Mouse (Mus musculus) embryonic facial prominence, embryonic 13.5 days (tissue): ENCODE results near the gene Rbm39. TPM values are rescaled to one million over a fixed set of nuclear protein-coding genes. Genes with fewer than 3 reads are reported as not detected.
"Not testable (repeated sequence)": the region's sequence is repeated elsewhere in the genome, so short reads cannot be mapped to it uniquely, and the experiment has no call there.

Experiments used
- ATAC-seq: fragments of 200-750 bp; cut with Nextera tagmentation; 2 replicates; pipeline ENCODE4 v1.8.0; 2017; ENCODE audit warnings: low read depth; ENCODE audit not compliant: insufficient number of reproducible peaks, insufficient read depth, low FRiP score, low TSS enrichment
- H3K27ac ChIP-seq: fragments of 300-500 bp; sonication (generic); 2 replicates; pipeline ENCODE4 v1.5.1; 2015; ENCODE audit warnings: moderate library complexity, mild to moderate bottlenecking, inconsistent platforms
- H3K27me3 ChIP-seq: fragments of 300-500 bp; sonication (generic); 2 replicates; pipeline ENCODE4 v1.6.1; 2015; ENCODE audit warnings: mild to moderate bottlenecking, inconsistent platforms
- H3K36me3 ChIP-seq: fragments of 300-500 bp; sonication (generic); 2 replicates; pipeline ENCODE4 v1.6.1; 2015; ENCODE audit warnings: mild to moderate bottlenecking, inconsistent platforms
- H3K4me1 ChIP-seq: fragments of 300-500 bp; sonication (generic); 2 replicates; pipeline ENCODE4 v1.6.1; 2015; ENCODE audit warnings: inconsistent platforms
- H3K4me2 ChIP-seq: fragments of 300-500 bp; sonication (generic); 2 replicates; pipeline ENCODE4 v1.6.1; 2015; ENCODE audit warnings: moderate library complexity, mild to moderate bottlenecking, inconsistent platforms
- H3K4me3 ChIP-seq: fragments of 300-500 bp; sonication (generic); 2 replicates; pipeline ENCODE4 v1.5.1; 2015; ENCODE audit warnings: mild to moderate bottlenecking, inconsistent platforms
- H3K9ac ChIP-seq: fragments of 300-500 bp; sonication (generic); 2 replicates; pipeline ENCODE4 v1.6.1; 2015; ENCODE audit warnings: mild to moderate bottlenecking, inconsistent platforms
- H3K9me3 ChIP-seq: fragments of 300-500 bp; sonication (generic); 2 replicates; pipeline ENCODE4 v1.6.1; 2016; ENCODE audit warnings: inconsistent platforms
- WGBS: fragments of 180-500 bp; shearing (Covaris S2); methylation state at CpG from one replicate; pipeline ENCODE4 v1.1.7; 2015; ENCODE audit warnings: mixed read lengths; 5-methylcytosine and 5-hydroxymethylcytosine counted together
- polyA plus RNA-seq: library from polyadenylated mRNA; unstranded; fragments of >200 nt; fragmentation: Nextera tagmentation; extraction: Ambion mirVana; gene quantifications from 2 replicates; pipeline ENCODE4 v1.2.1, GENCODE M21; 2015

Gene Rbm39
- polyA plus RNA-seq, 1 experiment from 2014 or later, result 862 TPM

DNA sequence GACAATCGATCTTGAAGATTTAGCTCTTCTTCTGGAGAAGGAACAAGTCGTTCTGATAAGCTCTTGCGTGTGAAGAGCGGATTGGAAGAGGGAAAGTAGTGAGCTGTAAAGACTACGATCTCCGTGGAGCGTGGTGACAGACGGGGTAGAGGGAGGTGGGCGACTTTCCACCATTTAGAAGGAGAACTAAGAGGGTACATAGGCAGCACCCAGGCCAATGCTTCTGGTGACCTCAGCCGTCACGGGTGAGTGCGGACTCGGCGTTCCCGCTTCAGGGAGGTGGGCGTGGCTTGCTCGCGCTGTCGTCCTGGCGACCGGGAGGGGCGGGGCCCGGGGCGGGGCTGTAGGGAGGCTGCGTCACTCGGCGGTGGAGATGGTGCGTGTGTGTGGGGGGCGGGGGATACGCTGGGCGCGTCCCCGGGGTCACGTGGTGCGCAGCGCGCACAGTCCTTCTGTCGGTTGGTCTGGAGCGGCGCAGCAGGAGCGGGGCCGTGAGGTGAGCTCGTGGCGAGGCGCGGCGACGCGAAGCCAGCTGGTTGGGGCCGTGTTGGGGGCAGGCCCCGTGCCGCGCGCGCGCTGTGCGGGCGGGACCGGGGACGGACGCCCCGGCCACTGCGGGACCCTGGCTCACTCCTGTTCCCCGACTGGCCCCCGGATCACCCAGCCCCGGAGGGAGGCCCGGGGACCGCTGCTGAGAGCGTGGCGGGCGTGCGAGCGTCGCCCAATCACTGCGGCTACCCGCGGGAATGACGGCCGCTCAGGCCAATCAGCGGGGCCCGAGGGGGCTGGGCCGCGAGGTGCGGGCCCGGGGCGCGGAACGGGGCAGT is 16.5 kb upstream of the Rbm39 start, which contains the start of gene Phf20:
Phf20 (plus strand) TSS at position 165 of the 827 bp plus-strand sequence.
- no peaks in the 10 kb centered on the region for H3K9me3 ChIP-seq
- peak within 1 kb of the TSS; percentile 89 for H3K9ac ChIP-seq
- H3K27ac ChIP-seq, result peak within 1 kb of the TSS; percentile 94
- peaks cover 33% of the 10 kb centered on the region for H3K4me1 ChIP-seq
- WGBS, result under 1% methylated on average over 86 of the region's 88 CpGs
- peaks cover 12% of the 10 kb centered on the region for H3K36me3 ChIP-seq
- ATAC-seq, result peak; percentile 97
- H3K4me3 ChIP-seq, result peak within 1 kb of the TSS; percentile 72
- H3K27me3 ChIP-seq, result no peaks in the 10 kb centered on the region
- H3K4me2 ChIP-seq, result peak within 1 kb of the TSS; percentile 58

DNA sequence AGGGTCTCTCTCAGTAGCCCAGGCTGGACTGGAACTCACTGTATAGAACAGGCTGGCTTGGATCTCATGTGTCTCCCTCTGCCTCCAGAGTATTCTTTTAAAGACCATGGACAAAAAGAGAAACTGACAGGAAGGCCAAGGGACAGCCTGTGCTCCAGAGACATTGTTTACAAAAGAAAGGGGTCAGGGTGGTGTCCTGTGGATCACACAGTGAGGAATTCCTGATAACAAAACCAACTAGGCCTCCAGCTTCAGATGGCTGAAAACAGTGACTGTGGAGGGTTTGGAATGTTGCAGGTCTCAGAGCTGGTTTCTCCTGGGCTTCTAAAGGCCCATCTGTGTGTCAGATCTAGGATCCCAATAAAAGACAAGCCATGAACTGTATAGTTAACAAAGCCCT is 14.5 kb upstream of the Rbm39 start:
- no peak for ATAC-seq
- Histone ChIP-seq H3K4me3 (no peak overlapping the region), H3K4me1 (peaks cover 21% of the 10 kb centered on the region), H3K9me3 (no peaks in the 10 kb centered on the region), H3K36me3 (no peaks in the 10 kb centered on the region), H3K27me3 (no peaks in the 10 kb centered on the region), H3K4me2 (no peak overlapping the region), H3K27ac (no peak overlapping the region), H3K9ac (no peak overlapping the region)

DNA sequence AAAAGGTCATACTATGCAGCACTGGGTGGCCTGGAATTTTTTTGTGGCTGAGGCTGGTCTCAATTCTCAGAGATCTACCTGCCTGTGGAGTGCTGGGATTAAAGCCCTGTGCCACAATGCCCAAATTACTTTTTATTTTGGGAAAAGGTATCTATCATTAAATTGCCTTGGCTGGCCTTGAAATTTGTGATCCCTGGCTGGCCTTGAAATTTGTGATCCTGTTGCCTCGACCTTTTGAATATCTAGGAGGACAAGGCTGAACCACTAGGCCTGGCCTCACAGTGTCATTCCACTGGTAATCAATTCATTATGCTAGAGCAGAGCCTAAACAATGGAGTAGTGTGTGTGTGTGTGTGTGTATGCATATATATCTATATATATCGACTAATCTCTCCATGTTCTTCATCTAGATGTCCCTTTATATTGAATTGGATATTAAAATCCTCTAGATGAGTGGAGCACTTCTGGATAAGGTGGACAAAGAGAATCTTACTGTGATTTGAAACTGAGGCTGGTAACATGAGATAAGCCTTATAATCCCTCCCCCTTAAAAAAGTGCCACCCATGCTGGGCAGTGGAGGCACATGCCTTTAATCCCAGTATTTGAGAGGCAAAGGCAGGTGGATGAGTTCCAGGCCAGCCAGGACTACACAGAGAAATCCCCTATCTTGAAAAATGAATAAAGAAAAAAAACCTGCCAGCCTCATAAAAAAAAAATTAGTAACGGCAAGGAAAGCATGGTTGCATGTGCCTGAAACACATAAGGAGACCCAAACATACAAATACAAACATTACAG is 13.2 kb upstream of the Rbm39 start:
- no peaks in the 10 kb centered on the region for H3K36me3 ChIP-seq
- ATAC-seq, result no peak
- H3K27ac ChIP-seq, result no peak overlapping the region
- no peak overlapping the region for H3K4me3 ChIP-seq
- no peaks in the 10 kb centered on the region for H3K27me3 ChIP-seq
- 52% methylated on average over 3 of the region's 3 CpGs for WGBS
- H3K4me1 ChIP-seq, result peaks cover 8% of the 10 kb centered on the region; the same call in 1 of the 2 replicates
- H3K9me3 ChIP-seq, result no peaks in the 10 kb centered on the region
- H3K4me2 ChIP-seq, result no peak overlapping the region
- no peak overlapping the region for H3K9ac ChIP-seq

DNA sequence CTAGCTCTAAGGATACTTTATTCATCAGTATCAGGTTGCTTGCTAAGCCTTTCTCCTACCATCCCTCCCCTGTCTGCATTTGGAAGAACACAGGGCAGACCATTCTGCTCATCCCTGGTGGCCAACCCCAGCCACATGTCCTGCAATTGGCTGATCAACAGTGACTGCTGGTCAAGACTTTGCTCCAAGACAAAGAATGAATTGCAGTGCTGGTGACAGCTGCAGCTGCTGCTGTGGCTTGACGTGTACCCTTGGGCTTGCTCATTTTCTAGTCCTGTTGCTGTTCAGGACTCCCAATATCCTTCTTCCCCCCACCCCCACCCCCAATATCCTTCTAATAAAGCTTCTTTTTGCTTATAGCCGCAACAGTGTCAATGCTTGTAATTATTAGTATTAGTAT is 12.0 kb upstream of the Rbm39 start:
- 64% methylated on average over 2 of the region's 2 CpGs for WGBS
- Histone ChIP-seq H3K27ac (no peak overlapping the region), H3K4me2 (no peak overlapping the region), H3K36me3 (no peaks in the 10 kb centered on the region), H3K9ac (no peak overlapping the region), H3K4me1 (no peaks in the 10 kb centered on the region), H3K27me3 (no peaks in the 10 kb centered on the region), H3K4me3 (no peak overlapping the region), H3K9me3 (no peaks in the 10 kb centered on the region)
- ATAC-seq, result no peak

DNA sequence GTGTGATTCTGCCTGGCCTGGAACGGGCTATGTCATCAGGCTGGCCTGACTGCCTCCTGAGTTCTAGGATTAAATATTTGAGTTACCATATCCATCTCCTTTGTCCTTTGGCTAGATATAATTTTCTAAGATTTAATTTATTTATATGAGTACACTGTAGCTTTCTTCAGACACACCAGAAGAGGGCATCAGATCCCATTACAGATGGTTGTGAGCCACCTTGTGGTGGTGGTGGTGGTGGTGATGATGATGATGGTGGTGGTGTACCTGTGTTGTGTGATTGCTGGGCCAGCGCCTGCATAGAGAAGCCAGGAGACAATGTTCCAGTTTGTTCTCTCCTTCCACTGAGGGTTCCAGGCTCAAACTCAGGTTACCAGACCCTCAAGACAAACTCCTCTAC is 11.5 kb upstream of the Rbm39 start:
- ATAC-seq, result no peak
- WGBS, result 94% methylated on average over 2 of the region's 2 CpGs
- no peaks in the 10 kb centered on the region for H3K36me3 ChIP-seq

DNA sequence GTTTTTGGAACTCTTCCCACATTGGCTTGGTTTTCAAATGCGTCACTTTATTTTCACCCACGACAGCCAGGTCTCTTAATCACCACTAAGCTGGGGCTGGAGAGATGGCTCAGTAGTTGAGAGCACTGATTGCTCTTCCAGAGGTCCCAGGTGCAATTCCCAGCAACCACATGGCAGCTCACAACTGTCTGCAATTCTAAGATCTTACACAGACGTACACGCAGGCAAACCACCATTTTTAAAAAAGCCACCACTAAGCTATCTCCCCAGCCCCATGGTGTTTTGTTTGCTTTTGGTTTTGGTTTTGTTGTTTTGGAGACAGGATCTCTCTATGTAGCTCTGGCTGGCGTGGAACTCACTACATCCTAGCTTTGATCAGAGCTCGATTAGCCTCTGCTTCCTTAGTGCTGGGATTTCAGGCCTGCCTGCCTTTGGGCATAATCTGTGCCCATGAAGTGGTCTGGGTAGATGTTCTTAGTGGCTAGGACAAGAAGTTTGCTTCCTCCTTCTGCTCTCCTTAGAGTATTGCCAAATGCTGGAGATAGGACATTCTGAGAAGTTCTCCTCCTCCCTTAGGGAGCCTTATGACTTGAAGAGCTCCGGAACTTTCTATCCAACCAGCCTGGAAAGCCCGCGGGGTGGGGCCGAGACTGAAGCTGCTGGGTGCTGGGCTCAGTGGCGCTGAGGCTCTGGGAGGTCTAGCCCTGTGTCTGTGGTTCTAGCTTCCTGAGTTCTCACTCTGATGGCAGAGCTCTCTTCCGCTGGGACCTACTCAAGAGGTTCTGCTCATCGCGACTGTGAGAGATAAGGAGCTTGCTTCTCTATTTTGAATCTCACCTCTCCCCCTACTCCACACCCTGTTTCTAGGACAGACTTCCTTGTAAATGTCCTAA is 10.2 kb upstream of the Rbm39 start:
- no peaks in the 10 kb centered on the region for H3K9me3 ChIP-seq
- no peak overlapping the region for H3K9ac ChIP-seq
- H3K36me3 ChIP-seq, result no peaks in the 10 kb centered on the region
- no peak overlapping the region for H3K4me3 ChIP-seq
- WGBS, result 80% methylated on average over 14 of the region's 14 CpGs
- H3K27me3 ChIP-seq, result no peaks in the 10 kb centered on the region
- no peak overlapping the region for H3K27ac ChIP-seq
- no peaks in the 10 kb centered on the region for H3K4me1 ChIP-seq
- no peak for ATAC-seq
- no peak overlapping the region for H3K4me2 ChIP-seq

More for the DNA sequence above, 11.5 kb upstream of the Rbm39 start:
- no peaks in the 10 kb centered on the region for H3K27me3 ChIP-seq
- no peak overlapping the region for H3K27ac ChIP-seq
- no peak overlapping the region for H3K4me2 ChIP-seq
- H3K9me3 ChIP-seq, result no peaks in the 10 kb centered on the region
- no peak overlapping the region for H3K4me3 ChIP-seq
- no peak overlapping the region for H3K9ac ChIP-seq
- H3K4me1 ChIP-seq, result no peaks in the 10 kb centered on the region

DNA sequence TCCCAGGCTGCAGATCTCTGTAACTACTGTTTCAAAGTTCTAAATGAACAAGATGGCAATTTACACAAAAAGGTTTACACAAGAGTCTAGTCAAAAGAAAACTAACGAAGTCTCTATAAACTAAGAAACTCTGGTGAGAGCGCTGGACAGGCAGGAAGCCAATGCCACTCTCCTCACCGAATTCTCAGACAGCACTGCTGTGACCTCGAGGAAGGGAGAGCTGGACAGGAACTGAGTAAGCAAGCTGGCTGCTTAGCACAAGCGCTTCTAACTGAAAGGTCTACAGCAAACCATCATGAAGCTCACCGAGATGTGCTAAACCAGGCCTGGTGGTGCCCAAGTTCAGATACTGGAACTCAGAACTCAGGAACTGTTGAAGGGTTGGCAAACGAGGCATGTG is 9.2 kb upstream of the Rbm39 start:
- not testable (repeated sequence) for H3K27ac ChIP-seq, H3K9ac ChIP-seq, H3K4me3 ChIP-seq, H3K4me2 ChIP-seq, H3K36me3 ChIP-seq, H3K27me3 ChIP-seq, H3K4me1 ChIP-seq, H3K9me3 ChIP-seq, ATAC-seq
- whole genome bisulfite sequencing, result 83% methylated on average over 7 of the region's 7 CpGs

DNA sequence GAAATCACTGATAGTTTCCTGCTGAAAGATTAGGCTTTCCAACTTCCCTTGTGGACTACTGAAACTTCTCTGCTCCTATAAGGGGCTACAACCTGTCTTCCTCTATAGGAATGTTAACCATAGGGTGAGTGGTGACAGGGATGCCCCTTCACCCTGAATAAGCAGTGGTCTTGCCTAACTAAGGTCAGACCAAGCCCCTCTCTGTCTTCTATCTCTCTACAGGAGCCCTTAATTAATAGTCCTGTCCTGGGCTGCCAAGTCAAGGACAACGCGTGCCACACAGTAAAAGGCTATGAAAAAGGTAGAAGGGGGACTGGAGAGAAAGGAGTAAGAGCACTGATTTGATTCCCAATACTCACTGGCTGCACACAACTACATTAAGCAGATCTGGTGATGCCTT is 1.6 kb upstream of the Rbm39 start:
- WGBS, result 71% methylated on average over 2 of the region's 2 CpGs

DNA sequence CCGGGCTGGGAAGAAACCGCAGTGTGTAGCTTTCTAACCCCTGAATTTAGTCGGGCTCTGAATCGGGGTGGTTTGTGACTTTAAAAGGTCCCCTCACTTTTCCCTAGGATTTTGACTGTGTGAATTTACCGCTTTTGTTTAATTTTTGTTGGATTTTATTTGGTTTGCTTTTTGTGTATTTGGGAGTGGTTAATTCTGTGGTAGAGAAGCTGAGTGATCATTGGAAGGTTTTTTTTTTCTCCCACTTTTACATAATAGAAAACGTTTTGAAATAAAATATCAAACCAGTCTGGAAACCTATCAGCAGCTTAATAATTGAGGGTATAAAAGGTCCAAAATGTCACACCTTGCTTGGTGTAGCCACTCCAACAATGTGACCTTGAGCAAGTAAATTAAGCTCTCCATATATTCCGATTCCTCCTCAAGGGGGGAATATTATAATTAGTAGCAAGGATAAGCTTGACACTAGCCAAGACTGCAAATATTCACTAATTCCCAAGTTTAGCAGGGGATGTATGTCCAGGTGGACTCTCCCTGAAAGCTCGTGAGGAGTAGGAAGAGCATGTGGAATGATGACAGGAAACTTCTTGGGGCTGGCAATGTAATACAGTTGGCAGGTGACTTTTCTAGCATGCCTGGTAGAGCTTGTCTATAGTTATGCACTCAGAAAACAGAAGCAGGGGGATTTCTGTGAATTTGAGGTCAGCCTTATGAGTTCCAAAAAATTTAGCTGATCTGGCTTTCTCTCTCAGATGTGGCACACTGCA is 969 bp upstream of the Rbm39 start:
- WGBS, result 14% methylated on average over 8 of the region's 8 CpGs
- Histone ChIP-seq H3K9me3 (no peaks in the 10 kb centered on the region), H3K27me3 (no peaks in the 10 kb centered on the region), H3K9ac (peak overlapping the region; percentile 77), H3K4me3 (peak overlapping the region; percentile 99), H3K4me1 (peaks cover 20% of the 10 kb centered on the region), H3K4me2 (peak overlapping the region; percentile 68), H3K36me3 (peaks cover 18% of the 10 kb centered on the region), H3K27ac (peak overlapping the region; percentile 98)
- 0 out of 2 replicates have a peak, but pooled peaks have one; percentile 2 for ATAC-seq

More for the DNA sequence above, 1.6 kb upstream of the Rbm39 start:
- H3K36me3 ChIP-seq, result peaks cover 16% of the 10 kb centered on the region
- H3K4me1 ChIP-seq, result peaks cover 20% of the 10 kb centered on the region
- H3K27me3 ChIP-seq, result no peaks in the 10 kb centered on the region
- ATAC-seq, result no peak
- no peak overlapping the region for H3K4me2 ChIP-seq
- no peak overlapping the region for H3K4me3 ChIP-seq
- H3K9me3 ChIP-seq, result no peaks in the 10 kb centered on the region
- no peak overlapping the region for H3K27ac ChIP-seq
- peak overlapping the region; percentile 77; the same call in 1 of the 2 replicates for H3K9ac ChIP-seq

DNA sequence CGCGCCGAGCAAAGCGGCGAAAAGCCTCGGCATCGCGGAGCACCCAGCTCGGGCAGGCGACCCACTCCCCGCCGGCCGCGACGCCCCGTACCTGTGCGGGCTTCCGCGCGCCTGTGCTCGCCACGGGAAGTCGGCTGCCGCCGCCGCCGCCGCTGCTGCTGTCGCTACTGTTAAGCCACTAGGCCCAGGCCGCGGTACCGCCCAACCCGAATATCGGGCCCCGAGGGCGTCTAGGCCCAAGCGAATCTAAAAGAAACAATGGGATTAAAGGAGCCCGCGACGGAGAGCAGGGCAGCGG is 293 bp downstream of the Rbm39 start:
- peak; percentile 17; the same call in 1 of the 2 replicates for ATAC-seq
- Histone ChIP-seq H3K4me2 (no peak overlapping the region), H3K27ac (peak overlapping the region; percentile 98), H3K9ac (peak overlapping the region; percentile 100), H3K4me1 (peaks cover 20% of the 10 kb centered on the region), H3K4me3 (peak overlapping the region; percentile 99), H3K27me3 (no peaks in the 10 kb centered on the region), H3K9me3 (no peaks in the 10 kb centered on the region), H3K36me3 (peaks cover 21% of the 10 kb centered on the region)
- 0% methylated on average over 41 of the region's 41 CpGs for WGBS
